Mouse (Mus musculus) adrenal gland, postnatal 25 days (tissue): ENCODE measurements around the gene Ptch1. TPM values are rescaled to one million over a fixed set of nuclear protein-coding genes. Genes with fewer than 3 reads are reported as not detected.

Source experiments
- DNase-seq: peaks from one replicate; pipeline ENCODE4 v3.0.0; 2021; ENCODE audit warnings: mixed read lengths
- long read RNA-seq: library from polyadenylated mRNA; stranded (forward); transcript quantifications from one replicate; pipeline ENCODE4 v2.0.0, GENCODE M21; 2021
- total RNA-seq: library from RNA; stranded (reverse); gene quantifications from 2 replicates; pipeline ENCODE4 v1.2.3, GENCODE M21; 2021

Ptch1 gene
- 33.9 and 53.6 TPM in 2 replicates for total RNA-seq
- long read RNA-seq, partial matches to known transcripts, result 6 of 24 reads
- long read RNA-seq, other reads (novel, unspliced or antisense), result 18 of 24 reads

- peak; percentile 39 for DNase-seq
Measured at GRCm38 (mm10) chr13:63573256-63573835, at the start of gene Ptch1. Gene Ptch1 (minus strand): TSS chr13:63573598.

GRCm38 (mm10) chr13:63621301-63621700, 47.9 kb upstream of the Ptch1 start:
- no peak for DNase-seq

- DNase-seq, result no peak
Measured at GRCm38 (mm10) chr13:63613201-63613600, 39.8 kb upstream of the Ptch1 start.

- no peak for DNase-seq
Measured at GRCm38 (mm10) chr13:63609734-63610133, 36.3 kb upstream of the Ptch1 start.

GRCm38 (mm10) chr13:63597593-63597992, 24.2 kb upstream of the Ptch1 start:
- no peak for DNase-seq

- no peak for DNase-seq
Measured at GRCm38 (mm10) chr13:63595869-63596268, 22.5 kb upstream of the Ptch1 start.

GRCm38 (mm10) chr13:63593469-63594050, 20.2 kb upstream of the Ptch1 start:
- no peak for DNase-seq

- no peak for DNase-seq
Measured at GRCm38 (mm10) chr13:63592755-63593154, 19.4 kb upstream of the Ptch1 start.

GRCm38 (mm10) chr13:63574601-63575000, 1.2 kb upstream of the Ptch1 start:
- no peak for DNase-seq

- peak; percentile 26 for DNase-seq
Measured at GRCm38 (mm10) chr13:63572453-63573255, 744 bp downstream of the Ptch1 start.

- no peak for DNase-seq
Measured at GRCm38 (mm10) chr13:63572111-63572452, 1.3 kb downstream of the Ptch1 start.

GRCm38 (mm10) chr13:63570456-63570855, 2.9 kb downstream of the Ptch1 start:
- DNase-seq, result no peak

GRCm38 (mm10) chr13:63569396-63569756, 4.0 kb downstream of the Ptch1 start:
- DNase-seq, result no peak

- DNase-seq, result no peak
Measured at GRCm38 (mm10) chr13:63568741-63569395, 4.5 kb downstream of the Ptch1 start.

GRCm38 (mm10) chr13:63568306-63568705, 5.1 kb downstream of the Ptch1 start:
- DNase-seq, result no peak

GRCm38 (mm10) chr13:63567677-63568293, 5.6 kb downstream of the Ptch1 start:
- peak; percentile 94 for DNase-seq

- DNase-seq, result peak; percentile 81
Measured at GRCm38 (mm10) chr13:63566018-63567015, 7.1 kb downstream of the Ptch1 start.

- DNase-seq, result peak; percentile 53
Measured at GRCm38 (mm10) chr13:63565320-63566017, 7.9 kb downstream of the Ptch1 start.

- peak; percentile 82 for DNase-seq
Measured at GRCm38 (mm10) chr13:63564626-63565319, 8.6 kb downstream of the Ptch1 start.
